Mouse (Mus musculus) heart, adult 2 months (tissue): ENCODE measurements around the gene Mlph. TPM values are rescaled to one million over a fixed set of nuclear protein-coding genes. Genes with fewer than 3 reads are reported as not detected.

Experiments
- DNase-seq, 2 experiments: peaks; one replicate each; pipeline ENCODE4 v3.0.0; 2021
- H3K27ac ChIP-seq: fragments of 200-600 bp; 2 replicates; pipeline ENCODE4 v1.8.1; 2022
- H3K27me3 ChIP-seq: fragments of 200-500 bp; 2 replicates; pipeline ENCODE4 v1.6.1; 2012; ENCODE audit warnings: mild to moderate bottlenecking, low read length, inconsistent platforms, mixed read lengths; ENCODE audit not compliant: control insufficient read depth, insufficient read depth
- H3K36me3 ChIP-seq: fragments of 200-500 bp; 2 replicates; pipeline ENCODE4 v1.6.1; 2012; ENCODE audit warnings: low read length, inconsistent platforms; ENCODE audit not compliant: control insufficient read depth, insufficient read depth
- H3K4me1 ChIP-seq: fragments of 200-500 bp; 2 replicates; pipeline ENCODE4 v1.6.1; 2011; ENCODE audit warnings: low read length; ENCODE audit not compliant: control insufficient read depth, insufficient read depth
- H3K4me3 ChIP-seq: fragments of 200-600 bp; 2 replicates; pipeline ENCODE4 v1.8.1; 2022
- H3K79me2 ChIP-seq: fragments of 200-500 bp; replicated peaks from 2 replicates; pipeline ENCODE4 v1.6.1; 2012; ENCODE audit warnings: mild to moderate bottlenecking, inconsistent platforms, low read length, moderate library complexity, mixed read lengths; ENCODE audit not compliant: control insufficient read depth, insufficient read depth
- H3K9ac ChIP-seq: fragments of 200-500 bp; 2 replicates; pipeline ENCODE4 v1.6.1; 2012; ENCODE audit warnings: low read depth, mild to moderate bottlenecking, control low read depth, inconsistent platforms, low read length, mixed read lengths
- CTCF ChIP-seq: fragments of 200-600 bp; IDR thresholded peaks from 2 replicates; pipeline ENCODE4 v1.8.1; 2022; ENCODE audit warnings: antibody characterized with exemption, mild to moderate bottlenecking, moderate library complexity
- EP300 ChIP-seq: fragments of 200-500 bp; IDR thresholded peaks from 2 replicates; pipeline ENCODE4 v1.6.1; 2011; ENCODE audit warnings: low read depth, low read length, control low read depth; ENCODE audit not compliant: insufficient read depth
- POLR2A ChIP-seq: fragments of 200-500 bp; IDR thresholded peaks from 2 replicates; pipeline ENCODE4 v1.6.1; 2011; ENCODE audit warnings: mild to moderate bottlenecking, low read depth, low read length, control low read depth; ENCODE audit not compliant: insufficient read depth
- WGBS: fragments of 180-500 bp; shearing (Covaris S2); methylation state at CpG from one replicate; pipeline ENCODE4 v1.1.7; 2018; 5-methylcytosine and 5-hydroxymethylcytosine counted together
- intact Hi-C: fragments of 180-260 bp; cut with DNase I; formaldehyde crosslinking; loops from one replicate; pipeline ENCODE4 v1.15.1; 2025
- long read RNA-seq: library from polyadenylated mRNA; stranded (forward); transcript quantifications from one replicate; pipeline ENCODE4 v2.0.0, GENCODE M21; 2021
- polyA plus RNA-seq: library from polyadenylated mRNA; depleted of rRNA; stranded (reverse); fragments of >200 nt; gene quantifications from 2 replicates; pipeline ENCODE4 v1.2.3, GENCODE M21; 2012; rRNA removed
- total RNA-seq, 2 experiments: library from RNA; stranded (reverse); gene quantifications; 2 replicates each; pipeline ENCODE4 v1.2.3; 2021

Mlph gene
- total RNA-seq (1 to 10 TPM in 1 of 2 experiments, under 1 TPM in 1; 0.73 to 1.1 TPM), polyA plus RNA-seq (0.44 and 0.72 TPM in 2 replicates)
- long read RNA-seq: 0 reads

- Histone ChIP-seq H3K9ac (peak within 1 kb of the TSS; percentile 62), H3K4me1 (peaks cover 3% of the 10 kb centered on the region), H3K27ac (no peak within 1 kb of the TSS), H3K27me3 (peaks cover 2% of the 10 kb centered on the region; the same call in 1 of the 2 replicates), H3K79me2 (no peaks in the 10 kb centered on the region), H3K36me3 (no peaks in the 10 kb centered on the region), H3K4me3 (0 out of 2 replicates have a peak within 1 kb of the TSS, but pooled peaks have one; percentile 4)
- 13% methylated on average over 18 of the region's 18 CpGs for WGBS
- no peak for TF ChIP-seq EP300
- TF ChIP-seq POLR2A: no peak
- no peak for TF ChIP-seq CTCF
- peak; percentile 51 to 55 for DNase-seq
- intact Hi-C loops: no loop called here
Measured at GRCm38 (mm10) chr1:90914948-90915569, at the start of gene Mlph. Gene Mlph (plus strand): TSS chr1:90915085.

GRCm38 (mm10) chr1:90866734-90867133 is 48.2 kb upstream of the Mlph start:
- H3K4me1 ChIP-seq: no peaks in the 10 kb centered on the region; the same call in 1 of the 2 replicates
- H3K79me2 ChIP-seq: no peaks in the 10 kb centered on the region
- no peaks in the 10 kb centered on the region for H3K36me3 ChIP-seq
- H3K9ac ChIP-seq: no peak overlapping the region
- no peak for DNase-seq
- intact Hi-C loops: no loop called here
- H3K27ac ChIP-seq: no peak overlapping the region
- 91% methylated on average over 7 of the region's 7 CpGs for WGBS
- no peaks in the 10 kb centered on the region for H3K27me3 ChIP-seq
- TF ChIP-seq CTCF (no peak), POLR2A (no peak), EP300 (no peak)
- H3K4me3 ChIP-seq: no peak overlapping the region

- Histone ChIP-seq H3K4me3 (no peak overlapping the region), H3K79me2 (no peaks in the 10 kb centered on the region), H3K36me3 (no peaks in the 10 kb centered on the region), H3K27ac (no peak overlapping the region), H3K27me3 (no peaks in the 10 kb centered on the region), H3K4me1 (no peaks in the 10 kb centered on the region; the same call in 1 of the 2 replicates), H3K9ac (no peak overlapping the region)
- TF ChIP-seq EP300 (no peak), CTCF (no peak), POLR2A (no peak)
- 56% methylated on average over 2 of the region's 2 CpGs for WGBS
- intact Hi-C loops: no loop called here
- DNase-seq: no peak
Measured at GRCm38 (mm10) chr1:90870581-90870980, 44.3 kb upstream of the Mlph start.

GRCm38 (mm10) chr1:90875371-90875770 is 39.5 kb upstream of the Mlph start:
- H3K27me3 ChIP-seq: no peaks in the 10 kb centered on the region
- no peaks in the 10 kb centered on the region for H3K79me2 ChIP-seq
- no peak overlapping the region for H3K9ac ChIP-seq
- H3K4me3 ChIP-seq: no peak overlapping the region
- H3K27ac ChIP-seq: no peak overlapping the region
- 72% methylated on average over 8 of the region's 8 CpGs for WGBS
- no peak for DNase-seq
- H3K4me1 ChIP-seq: no peaks in the 10 kb centered on the region; the same call in 1 of the 2 replicates
- intact Hi-C loops: no loop called here
- no peaks in the 10 kb centered on the region for H3K36me3 ChIP-seq
- TF ChIP-seq POLR2A (no peak), CTCF (no peak), EP300 (no peak)

- no peaks in the 10 kb centered on the region for H3K36me3 ChIP-seq
- H3K4me3 ChIP-seq: no peak overlapping the region
- intact Hi-C loops: no loop called here
- H3K27me3 ChIP-seq: no peaks in the 10 kb centered on the region
- H3K4me1 ChIP-seq: no peaks in the 10 kb centered on the region; the same call in 1 of the 2 replicates
- no peak for DNase-seq
- no peak overlapping the region for H3K27ac ChIP-seq
- H3K79me2 ChIP-seq: no peaks in the 10 kb centered on the region
- 41% methylated on average over 2 of the region's 2 CpGs for WGBS
- no peak overlapping the region for H3K9ac ChIP-seq
- TF ChIP-seq CTCF (no peak), EP300 (no peak), POLR2A (no peak)
Measured at GRCm38 (mm10) chr1:90875961-90876360, 38.9 kb upstream of the Mlph start.

GRCm38 (mm10) chr1:90876486-90877270 is 38.2 kb upstream of the Mlph start:
- Histone ChIP-seq H3K4me1 (no peaks in the 10 kb centered on the region), H3K36me3 (no peaks in the 10 kb centered on the region), H3K27ac (no peak overlapping the region), H3K9ac (no peak overlapping the region), H3K4me3 (no peak overlapping the region), H3K27me3 (no peaks in the 10 kb centered on the region), H3K79me2 (no peaks in the 10 kb centered on the region)
- intact Hi-C loops: no loop called here
- WGBS: 53% methylated on average over 5 of the region's 5 CpGs
- no peak for DNase-seq
- no peak for TF ChIP-seq CTCF
- no peak for TF ChIP-seq EP300
- no peak for TF ChIP-seq POLR2A
